7 mouse cellular contexts compared by ENCODE assay signal in genomic region chr3:129308102-129308752, GRCm38 (mm10). TPM values are rescaled to one million over a fixed set of nuclear protein-coding genes. Genes with fewer than 3 reads are reported as not detected.
DNase-seq lines count a peak whose midpoint lies in the region; ATAC-seq and TF ChIP-seq lines count a peak whose summit lies in the region.

No protein-coding gene starts in this region.

- POLR2A ChIA-PET in Patski (lab: Charles Lee), result interaction anchor here (0.6 kb wide), 1 partner anchor 243 kb away, joined by 3 read pairs; no protein-coding TSS in a partner anchor

- CTCF ChIA-PET in Patski (lab: Charles Lee), result interaction anchor here (0.7 to 5.7 kb wide), 21 partner anchors 8 to 1201 kb away, joined by 3 to 42 read pairs (median 4); no protein-coding TSS in a partner anchor

- no peaks in the 10 kb centered on the region for H3K27me3 ChIP-seq in Patski
- no peaks in the 10 kb centered on the region for H3K27me3 ChIP-seq in embryonic facial prominence, embryonic 13.5 days
- H3K27me3 ChIP-seq in stomach, postnatal 0 days (ENCODE audit: control insufficient read depth, insufficient read depth, low read length), result no peaks in the 10 kb centered on the region

- in situ Hi-C loops in Patski (cut with MboI; ENCODE audit: low pct_unique_long_range_greater_than_20kb), result loop anchor here (5.0 to 10.0 kb wide), 4 partner anchors 114 to 1213 kb away; no protein-coding TSS in a partner anchor

- peaks cover 5% of the 10 kb centered on the region; the same call in 1 of the 2 replicates for H3K4me1 ChIP-seq in embryonic facial prominence, embryonic 13.5 days
- no peaks in the 10 kb centered on the region for H3K4me1 ChIP-seq in stomach, postnatal 0 days (replicated peaks; ENCODE audit: control insufficient read depth, insufficient read depth)

- peak; percentile 64 for ATAC-seq in Patski
- no peak for ATAC-seq in embryonic facial prominence, embryonic 13.5 days (ENCODE audit: insufficient number of reproducible peaks, insufficient read depth, low FRiP score, low TSS enrichment, low read depth)
- 0 out of 2 replicates have a peak, but pooled peaks have one; percentile 61 for ATAC-seq in stomach, postnatal 0 days (ENCODE audit: low FRiP score, low TSS enrichment)

- no peak for DNase-seq in left cerebral cortex, adult 2 months (ENCODE audit: extremely low spot score in 1 of 2, low spot score in 2 of 2)
- no peak for DNase-seq in left cerebral cortex, postnatal 36 days (ENCODE audit: low spot score in 2 of 2)
- no peak for DNase-seq in Patski (ENCODE audit: low read depth, low spot score)
- peak; percentile 18 for DNase-seq in lung, postnatal 10 days
- no peak for DNase-seq in stomach, postnatal 0 days (ENCODE audit: low spot score)
- DNase-seq in urinary bladder, postnatal 36 days (ENCODE audit: low spot score in 2 of 2), result no peak

- no peaks in the 10 kb centered on the region for H3K36me3 ChIP-seq in embryonic facial prominence, embryonic 13.5 days
- H3K36me3 ChIP-seq in stomach, postnatal 0 days (ENCODE audit: control insufficient read depth, insufficient read depth, low read length), result no peaks in the 10 kb centered on the region

- H3K9me3 ChIP-seq in embryonic facial prominence, embryonic 13.5 days, result no peaks in the 10 kb centered on the region
- H3K9me3 ChIP-seq in stomach, postnatal 0 days (ENCODE audit: control insufficient read depth, low read length), result no peaks in the 10 kb centered on the region

- intact Hi-C loops in left cerebral cortex, adult 2 months (cut with DNase I), result loop anchor here (1.0 kb wide), 1 partner anchor 114 kb away; no protein-coding TSS in a partner anchor
- intact Hi-C loops in left cerebral cortex, postnatal 36 days (cut with DNase I), result loop anchor here (2.0 to 10.0 kb wide), 2 partner anchors 115 to 777 kb away; no protein-coding TSS in a partner anchor

- no peak overlapping the region for H3K4me3 ChIP-seq in left cerebral cortex, adult 2 months
- H3K4me3 ChIP-seq in embryonic facial prominence, embryonic 13.5 days, result no peak overlapping the region
- H3K4me3 ChIP-seq in stomach, postnatal 0 days (ENCODE audit: low read depth, low read length), result no peak overlapping the region

- no peak overlapping the region for H3K9ac ChIP-seq in embryonic facial prominence, embryonic 13.5 days
- no peak overlapping the region for H3K9ac ChIP-seq in stomach, postnatal 0 days (ENCODE audit: low read length)

- TF ChIP-seq CTCF in left cerebral cortex, adult 2 months (IDR thresholded peaks at IDR 0.05), result peak; percentile 73
- peak; percentile 51 for TF ChIP-seq CTCF in Patski (IDR thresholded peaks at IDR 0.05)
- TF ChIP-seq CTCF in stomach, postnatal 0 days (IDR thresholded peaks at IDR 0.05; ENCODE audit: low read depth), result peak; percentile 82

- no peak overlapping the region for H3K27ac ChIP-seq in left cerebral cortex, adult 2 months
- H3K27ac ChIP-seq in embryonic facial prominence, embryonic 13.5 days, result no peak overlapping the region
- H3K27ac ChIP-seq in stomach, postnatal 0 days (replicated peaks), result no peak overlapping the region

- 35% methylated on average over 10 of the region's 10 CpGs for WGBS in embryonic facial prominence, embryonic 13.5 days
- 31% methylated on average over 10 of the region's 10 CpGs for WGBS in stomach, postnatal 0 days

- no peak for TF ChIP-seq EP300 in stomach, postnatal 0 days (optimal IDR thresholded peaks at IDR 0.05)

- peak overlapping the region; percentile 22 for H3K4me2 ChIP-seq in embryonic facial prominence, embryonic 13.5 days
- H3K4me2 ChIP-seq in stomach, postnatal 0 days (replicated peaks; ENCODE audit: low read depth), result no peak overlapping the region

RNA-seq across cellular contexts. Expression of gene Enpep, which starts 24.3 kb away (rescaled TPM):
- 1 to 10 TPM; 1.7 to 2.0 TPM for total RNA-seq in left cerebral cortex, adult 2 months (2021)
- total RNA-seq in left cerebral cortex, postnatal 36 days (2021), result 1 to 10 TPM; 1.5 TPM
- 11.8 TPM for polyA plus RNA-seq in Patski (2021)
- 5.3 and 10.2 TPM in 2 replicates for polyA plus RNA-seq in embryonic facial prominence, embryonic 13.5 days (2015; fragmentation: Nextera tagmentation; extraction: Ambion mirVana)
- 6.3 and 9.3 TPM in 2 replicates for polyA plus RNA-seq in stomach, postnatal 0 days (2015; fragmentation: Nextera tagmentation; extraction: Ambion mirVana)
